Mouse (Mus musculus): ENCODE results near the gene Sptlc2.

- TF ChIP-seq CTCF (conservative IDR thresholded peaks at IDR 0.05; ENCODE audit: low read length) (no peak), POU5F1 (IDR thresholded peaks at IDR 0.05; ENCODE audit: borderline replicate concordance, low read length) (no peak), NANOG (IDR thresholded peaks at IDR 0.05; ENCODE audit: borderline replicate concordance, low read length) (no peak)
Observed at GRCm38 (mm10) chr12:87348029-87348428, 40.1 kb downstream of the Sptlc2 start.

Data from E14TG2a.4 (cell line).